Mouse (Mus musculus) bone marrow, adult 2 months (tissue): ENCODE results near the gene Mob3a.

ENCODE experiments used
- CTCF ChIP-seq: fragments of 200-500 bp; IDR thresholded peaks from 2 replicates; pipeline ENCODE4 v1.5.1; 2011; ENCODE audit warnings: low read length, control low read depth; ENCODE audit not compliant: control insufficient read depth, insufficient read depth
- POLR2A ChIP-seq: fragments of 200-500 bp; IDR thresholded peaks from 2 replicates; pipeline ENCODE4 v1.6.1; 2011; ENCODE audit warnings: low read depth, mild to moderate bottlenecking, control low read depth, low read length, borderline replicate concordance; ENCODE audit not compliant: control insufficient read depth

DNA sequence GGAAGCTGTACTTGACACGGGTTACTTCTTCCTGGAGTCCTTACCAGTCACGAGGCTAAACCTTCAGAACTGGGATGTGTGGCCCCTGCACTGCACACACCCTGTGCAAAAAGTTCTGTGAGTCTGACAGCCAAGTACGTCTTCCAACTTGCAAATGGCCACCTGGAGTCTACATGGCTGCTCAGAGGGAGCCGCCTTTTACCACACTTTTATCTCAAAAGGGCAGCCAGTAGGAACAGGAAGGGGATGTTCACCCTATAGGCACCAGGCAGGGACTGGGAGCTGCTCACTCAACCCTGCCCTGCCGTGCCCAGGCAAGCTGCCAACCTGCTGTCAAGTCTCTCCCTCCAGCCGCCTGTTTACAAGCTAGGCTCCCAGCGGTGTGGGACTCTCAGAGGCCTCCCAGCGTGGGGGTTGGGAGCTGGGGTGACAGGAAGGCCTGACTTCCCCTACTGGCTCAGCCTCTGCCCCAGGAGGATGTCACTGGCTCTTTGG lies 23.8 kb downstream of the Mob3a start, which contains the start of gene Mknk2:
- TF ChIP-seq CTCF, result no peak
- peak; percentile 93; the same call in 1 of the 2 replicates for TF ChIP-seq POLR2A
